Mouse (Mus musculus): ENCODE results near the gene Eef1g. TPM values are rescaled to one million over a fixed set of nuclear protein-coding genes. Genes with fewer than 3 reads are reported as not detected.
"Not testable (repeated sequence)": the region's sequence is repeated elsewhere in the genome, so short reads cannot be mapped to it uniquely, and the experiment has no call there.

Gene Eef1g
- polyA plus RNA-seq, 1 experiment from 2014 or later = 419 TPM

GRCm38 (mm10) chr19:8998546-8998945 lies 31.7 kb downstream of the Eef1g start:
- TF ChIP-seq CTCF (IDR thresholded peaks at IDR 0.05) = no peak
- in situ Hi-C loops (cut with MboI; ENCODE audit: low pct_unique_long_range_greater_than_20kb) = no loop called here
- ATAC-seq (no peak), DNase-seq (ENCODE audit: low read depth, low spot score) (no peak)
- no peaks in the 10 kb centered on the region for H3K27me3 ChIP-seq
- ChIA-PET CTCF (interaction anchor here (0.9 to 5.6 kb wide), 3 partner anchors 25 to 84 kb away, joined by 3 to 30 read pairs (median 7); no protein-coding TSS in a partner anchor), POLR2A (no interaction called here)

GRCm38 (mm10) chr19:8999223-8999622 lies 32.4 kb downstream of the Eef1g start:
- TF ChIP-seq CTCF (IDR thresholded peaks at IDR 0.05) = no peak
- ChIA-PET POLR2A (no interaction called here), CTCF (interaction anchor here (2.1 to 5.6 kb wide), 2 partner anchors 24 to 83 kb away, joined by 7 to 30 read pairs; no protein-coding TSS in a partner anchor)
- H3K27me3 ChIP-seq = no peaks in the 10 kb centered on the region
- no peak for ATAC-seq
- in situ Hi-C loops (cut with MboI; ENCODE audit: low pct_unique_long_range_greater_than_20kb) = no loop called here
- no peak for DNase-seq (ENCODE audit: low read depth, low spot score)

- POLR2A ChIA-PET = interaction anchor here (0.6 kb wide), 1 partner anchor 10 kb away, joined by 4 read pairs; no protein-coding TSS in a partner anchor
- H3K27me3 ChIP-seq; in situ Hi-C loops (cut with MboI; ENCODE audit: low pct_unique_long_range_greater_than_20kb); DNase-seq (ENCODE audit: low read depth, low spot score); CTCF ChIA-PET; ATAC-seq: not testable (repeated sequence)
Observed at GRCm38 (mm10) chr19:9006915-9007314, 40.1 kb downstream of the Eef1g start.

GRCm38 (mm10) chr19:9019298-9019697 lies 52.5 kb downstream of the Eef1g start:
- no peak for TF ChIP-seq CTCF (IDR thresholded peaks at IDR 0.05)
- in situ Hi-C loops (cut with MboI; ENCODE audit: low pct_unique_long_range_greater_than_20kb) = no loop called here
- DNase-seq (ENCODE audit: low read depth, low spot score) (no peak), ATAC-seq (no peak)
- ChIA-PET CTCF (no interaction called here), POLR2A (interaction anchor here (0.7 kb wide), 1 partner anchor 9 kb away, joined by 3 read pairs; no protein-coding TSS in a partner anchor)
- no peaks in the 10 kb centered on the region for H3K27me3 ChIP-seq

- TF ChIP-seq CTCF (IDR thresholded peaks at IDR 0.05) = no peak
- CTCF ChIA-PET = interaction anchor here (1.0 to 2.5 kb wide), 12 partner anchors 19 to 60 kb away, joined by 3 to 9 read pairs (median 4); no protein-coding TSS in a partner anchor
- POLR2A ChIA-PET = interaction anchor here (0.8 to 1.0 kb wide), 2 partner anchors 31 to 62 kb away, joined by 3 read pairs; no protein-coding TSS in a partner anchor
- peak; percentile 95 for DNase-seq (ENCODE audit: low read depth, low spot score)
- in situ Hi-C loops (cut with MboI; ENCODE audit: low pct_unique_long_range_greater_than_20kb) = no loop called here
- ATAC-seq = peak; percentile 94
- H3K27me3 ChIP-seq = no peaks in the 10 kb centered on the region
Observed at GRCm38 (mm10) chr19:9023021-9023778, 56.4 kb downstream of the Eef1g start.

GRCm38 (mm10) chr19:9025562-9026257 lies 58.9 kb downstream of the Eef1g start:
- H3K27me3 ChIP-seq = no peaks in the 10 kb centered on the region
- ATAC-seq = no peak
- in situ Hi-C loops (cut with MboI; ENCODE audit: low pct_unique_long_range_greater_than_20kb) = no loop called here
- POLR2A ChIA-PET = interaction anchor here (1.0 kb wide), 1 partner anchor 51 kb away, joined by 3 read pairs; no protein-coding TSS in a partner anchor
- no peak for DNase-seq (ENCODE audit: low read depth, low spot score)
- CTCF ChIA-PET = interaction anchor here (2.0 kb wide), 1 partner anchor 49 kb away, joined by 5 read pairs; no protein-coding TSS in a partner anchor
- TF ChIP-seq CTCF (IDR thresholded peaks at IDR 0.05) = no peak

GRCm38 (mm10) chr19:9026634-9027033 lies 59.8 kb downstream of the Eef1g start:
- ATAC-seq (no peak), DNase-seq (ENCODE audit: low read depth, low spot score) (no peak)
- no peak for TF ChIP-seq CTCF (IDR thresholded peaks at IDR 0.05)
- H3K27me3 ChIP-seq = no peaks in the 10 kb centered on the region
- in situ Hi-C loops (cut with MboI; ENCODE audit: low pct_unique_long_range_greater_than_20kb) = no loop called here
- ChIA-PET CTCF (interaction anchor here (0.8 to 1.5 kb wide), 3 partner anchors 27 to 37 kb away, joined by 3 to 4 read pairs (median 3); no protein-coding TSS in a partner anchor), POLR2A (no interaction called here)

- no peak for TF ChIP-seq CTCF (IDR thresholded peaks at IDR 0.05)
- H3K27me3 ChIP-seq = no peaks in the 10 kb centered on the region
- CTCF ChIA-PET = interaction anchor here (0.9 to 1.5 kb wide), 5 partner anchors 23 to 44 kb away, joined by 3 to 4 read pairs (median 4); no protein-coding TSS in a partner anchor
- no peak for ATAC-seq
- POLR2A ChIA-PET = no interaction called here
- in situ Hi-C loops (cut with MboI; ENCODE audit: low pct_unique_long_range_greater_than_20kb) = no loop called here
- no peak for DNase-seq (ENCODE audit: low read depth, low spot score)
Observed at GRCm38 (mm10) chr19:9027795-9028194, 61.0 kb downstream of the Eef1g start.

Other genes with a start within 250 kb of the Eef1g start
- 807 TPM for gene Slc3a2, start 243.7 kb upstream of the Eef1g start, polyA plus RNA-seq (2021)
- gene Wdr74, start 231.2 kb upstream of the Eef1g start, polyA plus RNA-seq (2021) = 64.7 TPM
- gene 1700092M07Rik, start 226.3 kb upstream of the Eef1g start, polyA plus RNA-seq (2021) = 0.86 TPM
- gene Stx5a, start 225.6 kb upstream of the Eef1g start, polyA plus RNA-seq (2021) = 116 TPM
- gene Nxf1, start 210.0 kb upstream of the Eef1g start, polyA plus RNA-seq (2021) = 164 TPM
- gene Tmem223, start 196.0 kb upstream of the Eef1g start, polyA plus RNA-seq (2021) = 74.3 TPM
- 58.9 TPM for gene Tmem179b, start 192.6 kb upstream of the Eef1g start, polyA plus RNA-seq (2021)
- gene Taf6l, start 180.6 kb upstream of the Eef1g start, polyA plus RNA-seq (2021) = 25.8 TPM
- gene Polr2g, start 168.5 kb upstream of the Eef1g start, polyA plus RNA-seq (2021) = 148 TPM
- gene Zbtb3, start 164.5 kb upstream of the Eef1g start, polyA plus RNA-seq (2021) = 5.0 TPM
- 51.4 TPM for gene Ttc9c, start 147.7 kb upstream of the Eef1g start, polyA plus RNA-seq (2021)
- 136 TPM for gene Hnrnpul2, start 147.0 kb upstream of the Eef1g start, polyA plus RNA-seq (2021)
- gene AC129217.1, start 137.3 kb upstream of the Eef1g start, polyA plus RNA-seq (2021) = 3.3 TPM
- gene Bscl2, start 129.6 kb upstream of the Eef1g start, polyA plus RNA-seq (2021) = 4.1 TPM
- gene Gng3, start 127.8 kb upstream of the Eef1g start, polyA plus RNA-seq (2021) = 0.50 TPM
- 0.10 TPM for gene Lrrn4cl, start 116.3 kb upstream of the Eef1g start, polyA plus RNA-seq (2021)
- 270 TPM for gene Ubxn1, start 95.5 kb upstream of the Eef1g start, polyA plus RNA-seq (2021)
- 50.7 TPM for gene Uqcc3, start 86.1 kb upstream of the Eef1g start, polyA plus RNA-seq (2021)
- gene Lbhd1, start 83.3 kb upstream of the Eef1g start, polyA plus RNA-seq (2021) = 15.4 TPM
- gene Gm49403, start 83.1 kb upstream of the Eef1g start, polyA plus RNA-seq (2021) = not detected
- gene 1810009A15Rik, start 78.2 kb upstream of the Eef1g start, polyA plus RNA-seq (2021) = 69.6 TPM
- 5.9 TPM for gene Gm49416, start 78.1 kb upstream of the Eef1g start, polyA plus RNA-seq (2021)
- 31.2 TPM for gene Ints5, start 74.0 kb upstream of the Eef1g start, polyA plus RNA-seq (2021)
- gene Ganab, start 69.0 kb upstream of the Eef1g start, polyA plus RNA-seq (2021) = 308 TPM
- gene B3gat3, start 46.7 kb upstream of the Eef1g start, polyA plus RNA-seq (2021) = 53.3 TPM
- gene Rom1, start 37.7 kb upstream of the Eef1g start, polyA plus RNA-seq (2021) = 9.1 TPM
- gene Eml3, start 37.5 kb upstream of the Eef1g start, polyA plus RNA-seq (2021) = 56.5 TPM
- 141 TPM for gene Mta2, start 25.2 kb upstream of the Eef1g start, polyA plus RNA-seq (2021)
- gene Tut1, start 13.2 kb upstream of the Eef1g start, polyA plus RNA-seq (2021) = 24.6 TPM
- gene Ahnak, start 22.2 kb downstream of the Eef1g start, polyA plus RNA-seq (2021) = 57.7 TPM
- gene Scgb1a1, start 120.9 kb downstream of the Eef1g start, polyA plus RNA-seq (2021) = not detected
- gene Asrgl1, start 168.6 kb downstream of the Eef1g start, polyA plus RNA-seq (2021) = 9.5 TPM